Mouse (Mus musculus) E14TG2a.4 (cell line): ENCODE results near the gene Klhdc7b.

Experiments used
- CTCF ChIP-seq: conservative IDR thresholded peaks from 2 replicates; pipeline ENCODE4 v1.5.1; 2014; ENCODE audit warnings: low read length
- NANOG ChIP-seq: IDR thresholded peaks from 2 replicates; pipeline ENCODE4 v1.6.1; 2014; ENCODE audit warnings: borderline replicate concordance, low read length, mixed read lengths
- POU5F1 ChIP-seq: IDR thresholded peaks from 2 replicates; pipeline ENCODE4 v1.6.1; 2014; ENCODE audit warnings: low read length, borderline replicate concordance

GRCm38 (mm10) chr15:89406691-89407090 lies 22.0 kb downstream of the Klhdc7b start:
- TF ChIP-seq CTCF (no peak), POU5F1 (no peak), NANOG (no peak)
